Mouse (Mus musculus) testis, adult 2 months (tissue): ENCODE measurements at regions not wholly inside any gene's neighbourhood (a gene's known extent, or its start where the extent isn't known, plus 50 kb on each side); places are given as distances from the start of the nearest gene placed in this dataset.
"Not testable (repeated sequence)": the region's sequence is repeated elsewhere in the genome, so short reads cannot be mapped to it uniquely, and the experiment has no call there.

Source experiments
- H3K27ac ChIP-seq: fragments of 200-500 bp; 2 replicates; pipeline ENCODE4 v1.5.1; 2012; ENCODE audit warnings: low read depth, low read length; ENCODE audit not compliant: control insufficient read depth, insufficient read depth
- H3K27me3 ChIP-seq: fragments of 200-500 bp; 2 replicates; pipeline ENCODE4 v1.6.1; 2012; ENCODE audit warnings: mild to moderate bottlenecking, low read length, moderate library complexity; ENCODE audit not compliant: control insufficient read depth, insufficient read depth
- H3K36me3 ChIP-seq: fragments of 200-500 bp; 2 replicates; pipeline ENCODE4 v1.6.1; 2012; ENCODE audit warnings: mild to moderate bottlenecking, low read length; ENCODE audit not compliant: control insufficient read depth, insufficient read depth
- H3K4me1 ChIP-seq: fragments of 200-500 bp; 2 replicates; pipeline ENCODE4 v1.6.1; 2012; ENCODE audit warnings: low read length; ENCODE audit not compliant: control insufficient read depth, insufficient read depth
- H3K4me3 ChIP-seq: fragments of 200-500 bp; 2 replicates; pipeline ENCODE4 v1.5.1; 2012; ENCODE audit warnings: low read depth, mild to moderate bottlenecking, low read length, moderate library complexity, mixed read lengths; ENCODE audit not compliant: control insufficient read depth
- CTCF ChIP-seq: fragments of 200-500 bp; IDR thresholded peaks from 2 replicates; pipeline ENCODE4 v1.5.1; 2012; ENCODE audit warnings: low read depth, mild to moderate bottlenecking, inconsistent platforms, low read length, moderate library complexity; ENCODE audit not compliant: control insufficient read depth, insufficient read depth, insufficient replicate concordance
- POLR2A ChIP-seq: fragments of 200-500 bp; IDR thresholded peaks from 2 replicates; pipeline ENCODE4 v1.6.1; 2012; ENCODE audit warnings: low read depth, mild to moderate bottlenecking, inconsistent platforms, low read length, moderate library complexity; ENCODE audit not compliant: control insufficient read depth

DNA sequence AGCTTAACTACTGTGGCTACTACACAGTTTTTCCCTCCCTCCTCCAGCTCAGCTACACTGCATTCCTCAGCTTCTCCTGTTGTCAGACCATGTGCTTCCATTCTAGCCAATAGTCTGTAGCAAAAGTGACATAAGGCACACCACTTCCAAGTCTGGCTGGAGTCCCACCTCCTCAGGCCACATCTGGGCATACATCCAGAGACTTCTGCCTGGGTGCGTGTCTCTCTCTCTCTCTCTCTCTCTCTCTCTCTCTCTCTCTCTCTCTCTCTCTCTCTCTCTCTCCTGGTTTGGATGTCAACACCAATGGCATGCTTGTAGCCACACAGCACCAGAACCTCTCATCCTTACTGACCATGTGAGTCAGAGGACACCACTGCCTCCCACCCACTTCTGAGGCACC, 55.6 kb upstream of the Cdyl start:
- Histone ChIP-seq H3K4me1 (no peaks in the 10 kb centered on the region), H3K27me3 (no peaks in the 10 kb centered on the region), H3K36me3 (no peaks in the 10 kb centered on the region), H3K4me3 (no peak overlapping the region), H3K27ac (no peak overlapping the region)
- TF ChIP-seq CTCF (no peak), POLR2A (no peak)

DNA sequence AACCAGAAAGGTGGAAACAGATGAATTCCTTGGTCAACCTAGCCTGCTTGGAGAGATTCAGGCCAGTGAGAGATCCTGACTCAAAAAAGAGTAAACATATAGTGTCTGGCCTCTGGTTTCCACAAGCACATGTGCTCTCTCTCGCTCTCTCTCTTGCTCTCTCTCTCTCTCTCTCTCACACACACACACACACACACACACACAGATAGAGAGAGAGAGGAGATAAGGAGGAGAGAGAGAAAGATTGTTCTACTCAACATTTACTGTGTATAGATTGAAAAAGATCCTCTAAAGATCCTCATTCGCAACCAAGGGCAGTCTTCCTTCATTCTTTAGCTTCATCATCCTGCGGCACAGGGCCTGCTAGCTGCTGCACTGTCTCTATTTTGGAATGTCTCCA, 54.9 kb upstream of the Cdyl start:
- no peak overlapping the region for H3K4me3 ChIP-seq
- H3K27ac ChIP-seq, result no peak overlapping the region
- TF ChIP-seq POLR2A (no peak), CTCF (no peak)
- no peaks in the 10 kb centered on the region for H3K36me3 ChIP-seq
- no peaks in the 10 kb centered on the region for H3K27me3 ChIP-seq
- H3K4me1 ChIP-seq, result no peaks in the 10 kb centered on the region

DNA sequence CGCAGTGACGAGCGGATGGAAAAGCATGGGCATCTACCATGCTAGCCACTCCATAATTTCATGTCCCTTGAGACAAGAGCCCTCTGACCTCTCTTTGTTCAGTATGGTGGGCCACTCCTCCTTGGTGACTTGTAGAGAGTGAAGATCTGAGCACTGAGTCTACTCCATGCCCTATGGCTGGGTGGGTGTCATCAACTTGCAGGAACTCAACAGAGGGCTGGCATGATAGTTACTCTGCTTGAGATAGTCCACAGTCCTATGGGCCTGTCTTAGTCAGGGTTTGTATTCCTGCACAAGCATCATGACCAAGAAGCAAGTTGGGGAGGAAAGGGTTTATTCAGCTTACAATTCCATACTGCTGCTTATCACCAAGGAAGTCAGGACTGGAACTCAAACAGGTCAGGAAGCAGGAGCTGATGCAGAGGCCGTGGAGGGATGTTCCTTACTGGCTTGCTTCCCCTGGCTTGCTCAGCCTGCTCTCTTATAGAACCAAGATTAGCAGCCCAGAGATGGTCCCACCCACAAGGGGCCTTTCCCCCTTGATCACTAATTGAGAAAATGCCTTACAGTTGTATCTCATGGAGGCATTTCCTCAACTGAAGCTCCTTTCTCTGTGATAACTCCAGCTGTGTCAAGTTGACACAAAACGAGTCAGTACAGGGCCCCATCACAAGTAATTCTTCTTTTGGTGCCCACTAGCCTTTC, 52.6 kb upstream of the Cdyl start:
- H3K27ac ChIP-seq, H3K4me1 ChIP-seq, H3K27me3 ChIP-seq, H3K36me3 ChIP-seq, H3K4me3 ChIP-seq: not testable (repeated sequence)

GRCm38 (mm10) chr13:35607710-35608109, 51.9 kb upstream of the Cdyl start:
- Histone ChIP-seq H3K27me3 (no peaks in the 10 kb centered on the region), H3K27ac (no peak overlapping the region), H3K4me1 (no peaks in the 10 kb centered on the region), H3K36me3 (no peaks in the 10 kb centered on the region), H3K4me3 (no peak overlapping the region)
- TF ChIP-seq POLR2A (no peak), CTCF (no peak)
